Mouse (Mus musculus) heart, adult 2 months (tissue): ENCODE results near the gene Zfp428. TPM values are rescaled to one million over a fixed set of nuclear protein-coding genes. Genes with fewer than 3 reads are reported as not detected.

Experiments
- DNase-seq, 2 experiments: peaks; one replicate each; pipeline ENCODE4 v3.0.0; 2021
- H3K27ac ChIP-seq: fragments of 200-600 bp; 2 replicates; pipeline ENCODE4 v1.8.1; 2022
- H3K27me3 ChIP-seq: fragments of 200-500 bp; 2 replicates; pipeline ENCODE4 v1.6.1; 2012; ENCODE audit warnings: mild to moderate bottlenecking, low read length, inconsistent platforms, mixed read lengths; ENCODE audit not compliant: control insufficient read depth, insufficient read depth
- H3K36me3 ChIP-seq: fragments of 200-500 bp; 2 replicates; pipeline ENCODE4 v1.6.1; 2012; ENCODE audit warnings: low read length, inconsistent platforms; ENCODE audit not compliant: control insufficient read depth, insufficient read depth
- H3K4me1 ChIP-seq: fragments of 200-500 bp; 2 replicates; pipeline ENCODE4 v1.6.1; 2011; ENCODE audit warnings: low read length; ENCODE audit not compliant: control insufficient read depth, insufficient read depth
- H3K4me3 ChIP-seq: fragments of 200-600 bp; 2 replicates; pipeline ENCODE4 v1.8.1; 2022
- H3K79me2 ChIP-seq: fragments of 200-500 bp; replicated peaks from 2 replicates; pipeline ENCODE4 v1.6.1; 2012; ENCODE audit warnings: mild to moderate bottlenecking, inconsistent platforms, low read length, moderate library complexity, mixed read lengths; ENCODE audit not compliant: control insufficient read depth, insufficient read depth
- H3K9ac ChIP-seq: fragments of 200-500 bp; 2 replicates; pipeline ENCODE4 v1.6.1; 2012; ENCODE audit warnings: low read depth, mild to moderate bottlenecking, control low read depth, inconsistent platforms, low read length, mixed read lengths
- CTCF ChIP-seq: fragments of 200-600 bp; IDR thresholded peaks from 2 replicates; pipeline ENCODE4 v1.8.1; 2022; ENCODE audit warnings: antibody characterized with exemption, mild to moderate bottlenecking, moderate library complexity
- EP300 ChIP-seq: fragments of 200-500 bp; IDR thresholded peaks from 2 replicates; pipeline ENCODE4 v1.6.1; 2011; ENCODE audit warnings: low read depth, low read length, control low read depth; ENCODE audit not compliant: insufficient read depth
- POLR2A ChIP-seq: fragments of 200-500 bp; IDR thresholded peaks from 2 replicates; pipeline ENCODE4 v1.6.1; 2011; ENCODE audit warnings: mild to moderate bottlenecking, low read depth, low read length, control low read depth; ENCODE audit not compliant: insufficient read depth
- WGBS: fragments of 180-500 bp; shearing (Covaris S2); methylation state at CpG from one replicate; pipeline ENCODE4 v1.1.7; 2018; 5-methylcytosine and 5-hydroxymethylcytosine counted together
- intact Hi-C: fragments of 180-260 bp; cut with DNase I; formaldehyde crosslinking; loops from one replicate; pipeline ENCODE4 v1.15.1; 2025
- polyA plus RNA-seq: library from polyadenylated mRNA; depleted of rRNA; stranded (reverse); fragments of >200 nt; gene quantifications from 2 replicates; pipeline ENCODE4 v1.2.3, GENCODE M21; 2012; rRNA removed
- total RNA-seq, 2 experiments: library from RNA; stranded (reverse); gene quantifications; 2 replicates each; pipeline ENCODE4 v1.2.3; 2021

The Zfp428 gene
- total and polyA plus RNA-seq, 3 experiments, result 14.5 to 28.7 (median 14.9) TPM

- H3K36me3 ChIP-seq, result no peaks in the 10 kb centered on the region
- intact Hi-C loops, result no loop called here
- 92% methylated on average over 4 of the region's 4 CpGs for WGBS
Measured at GRCm38 (mm10) chr7:24561450-24561849, 54.6 kb downstream of the Zfp428 start.

GRCm38 (mm10) chr7:24563191-24563836, 56.5 kb downstream of the Zfp428 start:
- no peaks in the 10 kb centered on the region for H3K36me3 ChIP-seq
- 84% methylated on average over 8 of the region's 8 CpGs for WGBS
- no peak overlapping the region for H3K9ac ChIP-seq
- no peak overlapping the region for H3K4me3 ChIP-seq
- DNase-seq, result no peak
- H3K27me3 ChIP-seq, result no peaks in the 10 kb centered on the region
- intact Hi-C loops, result no loop called here
- no peaks in the 10 kb centered on the region for H3K79me2 ChIP-seq
- H3K4me1 ChIP-seq, result no peaks in the 10 kb centered on the region
- no peak overlapping the region for H3K27ac ChIP-seq
- TF ChIP-seq CTCF, result no peak
- no peak for TF ChIP-seq POLR2A
- no peak for TF ChIP-seq EP300

More at GRCm38 (mm10) chr7:24561450-24561849, 54.6 kb downstream of the Zfp428 start:
- no peak overlapping the region for H3K27ac ChIP-seq
- H3K9ac ChIP-seq, result no peak overlapping the region
- H3K79me2 ChIP-seq, result no peaks in the 10 kb centered on the region
- DNase-seq, result no peak
- H3K27me3 ChIP-seq, result no peaks in the 10 kb centered on the region
- no peak overlapping the region for H3K4me3 ChIP-seq
- TF ChIP-seq EP300 (no peak), CTCF (no peak), POLR2A (no peak)
- no peaks in the 10 kb centered on the region for H3K4me1 ChIP-seq

GRCm38 (mm10) chr7:24563837-24564206, 57.0 kb downstream of the Zfp428 start:
- no peak overlapping the region for H3K9ac ChIP-seq
- no peaks in the 10 kb centered on the region for H3K27me3 ChIP-seq
- no peak overlapping the region for H3K4me3 ChIP-seq
- WGBS, result 94% methylated on average over 4 of the region's 4 CpGs
- H3K79me2 ChIP-seq, result no peaks in the 10 kb centered on the region
- no peaks in the 10 kb centered on the region for H3K4me1 ChIP-seq
- no peak for DNase-seq
- H3K27ac ChIP-seq, result no peak overlapping the region
- intact Hi-C loops, result loop anchor here (2.0 kb wide), 1 partner anchor 89 kb away; no protein-coding TSS in a partner anchor
- TF ChIP-seq CTCF, result no peak
- no peak for TF ChIP-seq EP300
- no peak for TF ChIP-seq POLR2A
- no peaks in the 10 kb centered on the region for H3K36me3 ChIP-seq

GRCm38 (mm10) chr7:24564607-24565265, 57.9 kb downstream of the Zfp428 start:
- Histone ChIP-seq H3K79me2 (no peaks in the 10 kb centered on the region), H3K4me1 (no peaks in the 10 kb centered on the region), H3K9ac (no peak overlapping the region), H3K4me3 (no peak overlapping the region), H3K36me3 (no peaks in the 10 kb centered on the region), H3K27ac (no peak overlapping the region), H3K27me3 (no peaks in the 10 kb centered on the region)
- 62% methylated on average over 6 of the region's 6 CpGs for WGBS
- TF ChIP-seq EP300 (0 out of 2 replicates have a peak, but pooled peaks have one; percentile 35), POLR2A (no peak), CTCF (peak; percentile 93)
- DNase-seq, result peak; percentile 56 to 80
- intact Hi-C loops, result loop anchor here (2.0 kb wide), 1 partner anchor 90 kb away; no protein-coding TSS in a partner anchor

Other genes with a start within 250 kb of the Zfp428 start
- gene Zfp93, start 236.6 kb upstream of the Zfp428 start, total RNA-seq, result 1 to 10 TPM; 3.3 to 4.1 TPM
- 1.7 and 2.9 TPM in 2 replicates for gene Zfp93, start 236.6 kb upstream of the Zfp428 start, polyA plus RNA-seq
- 1 to 10 TPM; 2.7 to 3.3 TPM for gene Zfp61, start 205.8 kb upstream of the Zfp428 start, total RNA-seq
- 2.7 and 5.3 TPM in 2 replicates for gene Zfp61, start 205.8 kb upstream of the Zfp428 start, polyA plus RNA-seq
- gene Zfp94, start 190.3 kb upstream of the Zfp428 start, total RNA-seq, result 1 to 10 TPM; 1.9 to 2.7 TPM
- 3.4 and 3.8 TPM in 2 replicates for gene Zfp94, start 190.3 kb upstream of the Zfp428 start, polyA plus RNA-seq
- gene Tescl, start 173.1 kb upstream of the Zfp428 start, total RNA-seq, result not detected
- gene Tescl, start 173.1 kb upstream of the Zfp428 start, polyA plus RNA-seq, result 0.35 and 0.66 TPM in 2 replicates
- gene Lypd5, start 157.8 kb upstream of the Zfp428 start, total RNA-seq, result not detected
- gene Lypd5, start 157.8 kb upstream of the Zfp428 start, polyA plus RNA-seq, result not detected in 2 replicates
- gene Kcnn4, start 136.7 kb upstream of the Zfp428 start, total RNA-seq, result 1 to 10 TPM in 1 of 2 experiments, under 1 TPM in 1; 0.91 to 1.1 TPM
- 1.2 and 1.9 TPM in 2 replicates for gene Kcnn4, start 136.7 kb upstream of the Zfp428 start, polyA plus RNA-seq
- 1 to 10 TPM; 5.9 to 6.6 TPM for gene Smg9, start 107.4 kb upstream of the Zfp428 start, total RNA-seq
- gene Smg9, start 107.4 kb upstream of the Zfp428 start, polyA plus RNA-seq, result 19.2 and 21.4 TPM in 2 replicates
- gene Irgc1, start 54.7 kb upstream of the Zfp428 start, total RNA-seq, result not detected
- gene Irgc1, start 54.7 kb upstream of the Zfp428 start, polyA plus RNA-seq, result 0.67 and 0.88 TPM in 2 replicates
- gene Plaur, start 44.5 kb upstream of the Zfp428 start, total RNA-seq, result 1 to 10 TPM; 3.3 to 3.6 TPM
- gene Plaur, start 44.5 kb upstream of the Zfp428 start, polyA plus RNA-seq, result 4.2 and 5.0 TPM in 2 replicates
- 10 to 100 TPM; 14.0 to 14.7 TPM for gene Cadm4, start 25.0 kb upstream of the Zfp428 start, total RNA-seq
- gene Cadm4, start 25.0 kb upstream of the Zfp428 start, polyA plus RNA-seq, result 17.0 and 20.4 TPM in 2 replicates
- not detected for gene AC161166.1, start 5.4 kb downstream of the Zfp428 start, total RNA-seq
- gene AC161166.1, start 5.4 kb downstream of the Zfp428 start, polyA plus RNA-seq, result 0.04 TPM in 1 of 2 replicates, not detected in the other
- gene Irgq, start 23.7 kb downstream of the Zfp428 start, total RNA-seq, result 10 to 100 TPM; 16.1 to 17.4 TPM
- gene Irgq, start 23.7 kb downstream of the Zfp428 start, polyA plus RNA-seq, result 12.9 and 20.7 TPM in 2 replicates
- gene Pinlyp, start 39.1 kb downstream of the Zfp428 start, total RNA-seq, result not detected
- gene Pinlyp, start 39.1 kb downstream of the Zfp428 start, polyA plus RNA-seq, result not detected in 2 replicates
- gene Xrcc1, start 39.3 kb downstream of the Zfp428 start, total RNA-seq, result 10 to 100 TPM; 25.0 to 25.6 TPM
- 21.8 and 25.5 TPM in 2 replicates for gene Xrcc1, start 39.3 kb downstream of the Zfp428 start, polyA plus RNA-seq
- 10 to 100 TPM; 53.2 to 65.2 TPM for gene Ethe1, start 80.5 kb downstream of the Zfp428 start, total RNA-seq
- 50.4 and 57.3 TPM in 2 replicates for gene Ethe1, start 80.5 kb downstream of the Zfp428 start, polyA plus RNA-seq
- under 1 TPM in 1 of 2 experiments, not detected in 1; 0.07 TPM for gene Zfp575, start 80.6 kb downstream of the Zfp428 start, total RNA-seq
- gene Zfp575, start 80.6 kb downstream of the Zfp428 start, polyA plus RNA-seq, result 0.08 TPM in 1 of 2 replicates, not detected in the other
- under 1 TPM; 0.27 to 0.34 TPM for gene Phldb3, start 103.8 kb downstream of the Zfp428 start, total RNA-seq
- 0.20 and 0.25 TPM in 2 replicates for gene Phldb3, start 103.8 kb downstream of the Zfp428 start, polyA plus RNA-seq
- not detected for gene Lypd3, start 129.5 kb downstream of the Zfp428 start, total RNA-seq
- not detected in 2 replicates for gene Lypd3, start 129.5 kb downstream of the Zfp428 start, polyA plus RNA-seq
- gene Tex101, start 169.7 kb downstream of the Zfp428 start, total RNA-seq, result not detected
- gene Tex101, start 169.7 kb downstream of the Zfp428 start, polyA plus RNA-seq, result 0.15 and 0.27 TPM in 2 replicates
- gene BC049730, start 202.2 kb downstream of the Zfp428 start, total RNA-seq, result not detected
- gene BC049730, start 202.2 kb downstream of the Zfp428 start, polyA plus RNA-seq, result not detected in 2 replicates
- not detected for gene Gm4763, start 219.9 kb downstream of the Zfp428 start, total RNA-seq
- gene Gm4763, start 219.9 kb downstream of the Zfp428 start, polyA plus RNA-seq, result not detected in 2 replicates